Mouse (Mus musculus): ENCODE results near the gene Gpr83.

DNA sequence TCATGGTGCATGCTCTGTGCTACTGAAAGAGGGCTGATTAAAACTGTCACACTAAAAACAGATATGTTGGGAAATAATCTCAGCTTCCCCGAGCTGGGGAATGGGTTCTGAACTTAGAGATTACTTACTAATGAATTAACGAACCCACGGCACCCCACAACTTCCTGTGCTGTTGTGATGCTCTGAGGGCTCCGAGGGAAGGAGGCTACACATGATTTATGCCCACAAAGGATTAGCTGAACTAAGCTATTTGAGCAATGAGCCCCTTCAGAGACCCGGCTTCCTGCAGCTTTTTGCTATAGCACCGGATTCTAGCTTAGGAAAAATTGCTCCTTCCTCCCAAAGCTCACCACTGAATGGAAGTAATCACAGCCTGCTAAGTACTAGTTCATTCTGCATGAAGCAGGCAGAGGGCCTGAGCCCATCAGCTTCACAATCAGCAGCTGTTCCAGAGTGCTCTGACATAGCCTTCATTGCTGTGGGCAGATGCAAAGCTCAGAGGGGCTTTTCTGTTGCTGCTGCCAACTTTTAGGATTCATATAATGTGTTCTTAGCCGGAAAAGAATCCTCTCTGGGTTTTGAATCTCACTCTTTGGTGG, 35.3 kb downstream of the Gpr83 start:
- TF ChIP-seq CTCF (IDR thresholded peaks at IDR 0.05; ENCODE audit: borderline replicate concordance, insufficient read depth, low read length), result no peak
- TF ChIP-seq POLR2A (IDR thresholded peaks at IDR 0.05; ENCODE audit: low read depth, low read length), result no peak
